Mouse (Mus musculus) macrophage (primary cell): ENCODE results near the gene Card9. TPM values are rescaled to one million over a fixed set of nuclear protein-coding genes. Genes with fewer than 3 reads are reported as not detected.

Source experiments
- H3K27ac ChIP-seq: fragments of 350-480 bp; formaldehyde crosslinking; 2 replicates; pipeline ENCODE4 v1.9.0; 2021
- H3K36me3 ChIP-seq: fragments of 350-480 bp; formaldehyde crosslinking; 2 replicates; pipeline ENCODE4 v1.9.0; 2021; ENCODE audit errors: inconsistent target
- H3K4me3 ChIP-seq: fragments of 350-480 bp; formaldehyde crosslinking; 2 replicates; pipeline ENCODE4 v1.9.0; 2021; ENCODE audit errors: inconsistent target
- H3K79me2 ChIP-seq: fragments of 350-480 bp; formaldehyde crosslinking; 2 replicates; pipeline ENCODE4 v1.9.0; 2021; ENCODE audit errors: inconsistent target
- whole genome bisulfite sequencing: methylation state at CpG from one replicate; pipeline ENCODE4 v1.1.7; 2026; ENCODE audit warnings: inconsistent platforms; ENCODE audit not compliant: missing documents; 5-methylcytosine and 5-hydroxymethylcytosine counted together
- polyA plus RNA-seq: library from polyadenylated mRNA; stranded (reverse); fragments of 250-400 nt; gene quantifications from 3 replicates; pipeline ENCODE4 v1.2.4, GENCODE M21; 2018; ENCODE audit warnings: inconsistent platforms
- total RNA-seq, 78 experiments: library from RNA; depleted of rRNA; stranded (reverse); fragments of 250-400 nt; gene quantifications; 1 replicate in 9 of 78; 2 replicates in 24 of 78; 3 replicates in 43 of 78; 4 replicates in 2 of 78; pipeline ENCODE4 v1.2.4; 2018; ENCODE audit warnings: inconsistent platforms in 56 of 78

The Card9 gene
- 100 to 1,000 TPM in 24 of 26 experiments, 10 to 100 TPM in 2; 50.4 to 238 (median 171) TPM for total RNA-seq (2018; cell fraction: chromatin; rRNA removed)
- 10 to 100 TPM; 17.1 to 38.7 (median 28.3) TPM for total RNA-seq (2018; cell fraction: cytosol; rRNA removed)
- total RNA-seq (2018; cell fraction: nucleus; rRNA removed) = 100 to 1,000 TPM in 9 of 26 experiments, 10 to 100 TPM in 17; 35.7 to 146 (median 88.2) TPM
- polyA plus RNA-seq = 18.0 to 43.4 TPM (median 33.0 TPM) in 3 replicates

- peaks cover 24% of the 10 kb centered on the region for H3K79me2 ChIP-seq
- peaks cover 22% of the 10 kb centered on the region for H3K36me3 ChIP-seq
- 9% methylated on average over 3 of the region's 3 CpGs for WGBS
- peak within 1 kb of the TSS; percentile 80 for H3K27ac ChIP-seq
- H3K4me3 ChIP-seq = peak within 1 kb of the TSS; percentile 80
Measured at GRCm38 (mm10) chr2:26360772-26361171, at the start of gene Card9. Card9 (minus strand) TSS chr2:26360918.

- 78% methylated on average over 5 of the region's 5 CpGs for WGBS
- H3K27ac ChIP-seq = no peak overlapping the region
Measured at GRCm38 (mm10) chr2:26410091-26410490, 49.4 kb upstream of the Card9 start.

DNA sequence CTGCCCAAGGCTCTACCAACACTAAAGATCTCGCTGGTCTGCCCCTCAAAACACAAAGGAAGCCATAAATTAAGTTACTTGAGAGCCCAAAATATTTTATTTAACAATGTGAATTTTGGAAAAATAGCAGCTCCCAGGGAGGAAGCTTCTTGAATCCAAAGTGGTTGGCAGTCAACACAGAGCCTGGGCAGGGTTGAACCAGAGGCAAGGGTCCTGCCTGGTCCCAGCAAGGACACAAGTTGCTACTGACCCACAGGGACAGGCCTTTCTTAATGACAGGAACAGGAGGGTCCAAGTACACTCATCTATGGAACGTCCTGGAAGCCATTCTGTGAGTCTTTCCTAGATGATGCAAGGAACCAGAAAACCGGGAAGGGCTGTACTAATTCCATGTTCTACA is 48.6 kb upstream of the Card9 start:
- 58% methylated on average over 3 of the region's 3 CpGs for WGBS
- Histone ChIP-seq H3K27ac (no peak overlapping the region), H3K4me3 (no peak overlapping the region)

More at GRCm38 (mm10) chr2:26410091-26410490, 49.4 kb upstream of the Card9 start:
- peaks cover 36% of the 10 kb centered on the region; the same call in 1 of the 2 replicates for H3K79me2 ChIP-seq
- peaks cover 47% of the 10 kb centered on the region; the same call in 1 of the 2 replicates for H3K36me3 ChIP-seq
- no peak overlapping the region for H3K4me3 ChIP-seq

GRCm38 (mm10) chr2:26408515-26409356 is 48.0 kb upstream of the Card9 start, which contains the start of gene Inpp5e:
Inpp5e (minus strand) TSS chr2:26409203.
- H3K36me3 ChIP-seq = peaks cover 34% of the 10 kb centered on the region; the same call in 1 of the 2 replicates
- under 1% methylated on average over 57 of the region's 57 CpGs for WGBS
- H3K79me2 ChIP-seq = peaks cover 42% of the 10 kb centered on the region; the same call in 1 of the 2 replicates
- peak within 1 kb of the TSS; percentile 61 for H3K4me3 ChIP-seq
- 0 out of 2 replicates have a peak within 1 kb of the TSS, but pooled peaks have one; percentile 17 for H3K27ac ChIP-seq

More for the DNA sequence above, 48.6 kb upstream of the Card9 start:
- peaks cover 41% of the 10 kb centered on the region; the same call in 1 of the 2 replicates for H3K79me2 ChIP-seq
- peaks cover 40% of the 10 kb centered on the region; the same call in 1 of the 2 replicates for H3K36me3 ChIP-seq

GRCm38 (mm10) chr2:26403306-26403705 is 42.6 kb upstream of the Card9 start:
- Histone ChIP-seq H3K4me3 (no peak overlapping the region), H3K36me3 (peaks cover 35% of the 10 kb centered on the region), H3K79me2 (peaks cover 43% of the 10 kb centered on the region; the same call in 1 of the 2 replicates), H3K27ac (no peak overlapping the region)
- WGBS = 85% methylated on average over 8 of the region's 8 CpGs

DNA sequence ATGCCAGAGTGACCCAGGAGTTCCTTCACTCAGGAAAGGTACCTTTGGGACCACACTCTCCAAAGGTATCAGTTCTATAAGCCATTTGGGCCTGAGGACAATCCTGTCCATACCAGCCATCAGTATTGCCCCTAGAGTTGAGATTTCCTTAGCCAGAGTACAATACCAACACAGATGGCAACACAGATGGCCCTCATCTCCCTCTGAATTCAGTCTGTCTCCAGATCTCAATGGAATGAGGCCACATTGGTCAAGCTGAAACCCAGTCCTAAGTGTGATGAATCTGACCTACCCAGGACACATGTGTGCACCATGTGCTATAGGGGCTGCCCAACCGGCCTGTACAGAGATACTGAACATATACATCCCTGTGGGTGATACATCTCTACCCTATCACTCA is 41.5 kb upstream of the Card9 start:
- Histone ChIP-seq H3K4me3 (no peak overlapping the region), H3K79me2 (peaks cover 33% of the 10 kb centered on the region; the same call in 1 of the 2 replicates), H3K36me3 (peaks cover 40% of the 10 kb centered on the region), H3K27ac (no peak overlapping the region)
- WGBS = 73% methylated on average over 1 of the region's 1 CpGs

DNA sequence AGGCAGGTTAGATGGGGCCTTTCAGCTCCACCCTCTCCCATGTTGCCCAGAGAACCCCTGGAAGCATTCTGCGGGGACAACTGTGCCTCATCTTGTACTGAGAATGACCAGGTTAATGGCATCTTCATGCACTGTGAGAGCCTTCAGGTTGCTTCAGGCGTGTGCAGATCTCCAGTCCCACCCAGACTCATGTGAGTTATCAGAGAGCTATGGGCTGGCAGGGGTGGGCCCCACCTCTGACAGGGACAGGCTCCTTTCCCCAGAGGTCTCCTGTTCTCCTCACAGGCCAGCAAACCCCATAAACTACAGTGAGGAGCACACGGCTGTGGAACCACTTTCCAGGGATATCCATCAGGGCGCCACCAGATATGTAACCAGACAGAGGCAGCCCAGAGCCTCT is 40.3 kb upstream of the Card9 start:
- 93% methylated on average over 4 of the region's 4 CpGs for WGBS
- peaks cover 20% of the 10 kb centered on the region; the same call in 1 of the 2 replicates for H3K79me2 ChIP-seq
- no peak overlapping the region for H3K4me3 ChIP-seq
- H3K36me3 ChIP-seq = peaks cover 52% of the 10 kb centered on the region
- no peak overlapping the region for H3K27ac ChIP-seq

GRCm38 (mm10) chr2:26400296-26400695 is 39.6 kb upstream of the Card9 start:
- H3K79me2 ChIP-seq = peaks cover 13% of the 10 kb centered on the region; the same call in 1 of the 2 replicates
- H3K36me3 ChIP-seq = peaks cover 59% of the 10 kb centered on the region
- 92% methylated on average over 5 of the region's 5 CpGs for WGBS
- H3K27ac ChIP-seq = no peak overlapping the region
- H3K4me3 ChIP-seq = no peak overlapping the region

GRCm38 (mm10) chr2:26399647-26400046 is 38.9 kb upstream of the Card9 start:
- Histone ChIP-seq H3K36me3 (peaks cover 65% of the 10 kb centered on the region), H3K79me2 (peaks cover 6% of the 10 kb centered on the region; the same call in 1 of the 2 replicates), H3K4me3 (no peak overlapping the region), H3K27ac (no peak overlapping the region)
- 91% methylated on average over 5 of the region's 5 CpGs for WGBS

GRCm38 (mm10) chr2:26398978-26399377 is 38.3 kb upstream of the Card9 start:
- 88% methylated on average over 8 of the region's 8 CpGs for WGBS
- Histone ChIP-seq H3K79me2 (peaks cover 6% of the 10 kb centered on the region; the same call in 1 of the 2 replicates), H3K27ac (no peak overlapping the region), H3K36me3 (peaks cover 72% of the 10 kb centered on the region), H3K4me3 (no peak overlapping the region)

GRCm38 (mm10) chr2:26391617-26392016 is 30.9 kb upstream of the Card9 start:
- 97% methylated on average over 6 of the region's 6 CpGs for whole genome bisulfite sequencing
- Histone ChIP-seq H3K27ac (no peak overlapping the region), H3K79me2 (peaks cover 44% of the 10 kb centered on the region), H3K4me3 (no peak overlapping the region), H3K36me3 (peaks cover 68% of the 10 kb centered on the region)

DNA sequence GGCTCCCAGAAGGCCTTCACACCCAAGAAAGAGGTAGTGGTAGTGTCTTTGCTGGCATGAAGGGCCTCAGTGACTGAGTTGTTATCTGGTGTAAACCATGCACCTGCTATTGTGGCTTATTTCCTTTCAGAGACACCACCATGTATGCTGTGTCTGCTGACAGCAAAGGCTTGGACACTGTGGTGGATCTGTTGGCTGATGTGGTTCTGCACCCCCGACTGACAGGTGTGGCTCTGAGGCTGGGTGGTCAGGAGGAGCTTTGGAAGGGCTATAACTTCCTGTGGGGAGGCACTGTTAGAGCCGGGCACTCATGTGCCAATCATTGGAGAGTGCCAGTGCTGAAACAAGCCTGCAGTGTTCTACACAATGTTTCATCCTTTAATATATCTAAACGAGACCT is 30.2 kb upstream of the Card9 start:
- 81% methylated on average over 3 of the region's 3 CpGs for WGBS
- Histone ChIP-seq H3K4me3 (no peak overlapping the region), H3K27ac (no peak overlapping the region), H3K79me2 (peaks cover 44% of the 10 kb centered on the region), H3K36me3 (peaks cover 68% of the 10 kb centered on the region)

DNA sequence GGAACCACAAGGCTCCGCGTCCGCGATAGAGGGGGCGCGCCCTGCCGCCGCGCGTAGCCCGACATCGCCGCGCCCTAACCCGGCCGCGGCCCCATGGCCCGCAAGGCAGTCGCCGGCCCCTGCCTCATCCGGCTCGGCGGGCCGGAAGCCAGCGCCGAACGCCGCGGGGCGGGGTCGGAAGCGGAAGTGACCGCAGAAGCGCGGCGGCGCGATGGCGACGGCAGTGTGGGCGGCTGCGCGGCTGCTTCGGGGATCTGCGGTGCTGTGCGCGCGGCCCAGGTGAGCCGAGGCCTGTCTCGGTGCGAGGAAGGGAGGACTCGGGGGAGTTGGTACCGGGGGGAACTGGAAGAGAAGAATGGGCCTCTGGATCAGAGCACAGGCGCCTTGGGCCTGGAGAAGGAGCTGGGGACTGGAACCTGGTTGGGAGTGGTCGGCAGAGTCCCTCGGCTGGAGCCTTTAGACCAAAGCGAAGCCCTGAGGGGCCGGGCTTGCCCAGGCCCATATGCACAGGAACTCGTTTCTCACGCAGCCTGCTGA is 28.5 kb upstream of the Card9 start, which contains the start of the genes Entr1 and Pmpca:
Entr1 (minus strand) TSS at position 163 of the 537 bp plus-strand sequence.
Pmpca (plus strand) TSS at position 186 of the 537 bp plus-strand sequence.
- peaks cover 44% of the 10 kb centered on the region for H3K79me2 ChIP-seq
- 1% methylated on average over 60 of the region's 60 CpGs for WGBS

GRCm38 (mm10) chr2:26388682-26389153 is 28.0 kb upstream of the Card9 start:
- Histone ChIP-seq H3K36me3 (peaks cover 68% of the 10 kb centered on the region), H3K79me2 (peaks cover 44% of the 10 kb centered on the region), H3K27ac (peak overlapping the region; percentile 1; the same call in 1 of the 2 replicates), H3K4me3 (peak overlapping the region; percentile 57)
- WGBS = under 1% methylated on average over 43 of the region's 45 CpGs

More for the DNA sequence above, 28.5 kb upstream of the Card9 start, which contains the start of the genes Entr1 and Pmpca:
- peaks cover 68% of the 10 kb centered on the region for H3K36me3 ChIP-seq
- peak within 1 kb of the TSS; percentile 96 for H3K4me3 ChIP-seq
- peak within 1 kb of the TSS; percentile 60 for H3K27ac ChIP-seq
